ENCODE assay signal across 15 mouse cellular contexts in the genomic region with DNA sequence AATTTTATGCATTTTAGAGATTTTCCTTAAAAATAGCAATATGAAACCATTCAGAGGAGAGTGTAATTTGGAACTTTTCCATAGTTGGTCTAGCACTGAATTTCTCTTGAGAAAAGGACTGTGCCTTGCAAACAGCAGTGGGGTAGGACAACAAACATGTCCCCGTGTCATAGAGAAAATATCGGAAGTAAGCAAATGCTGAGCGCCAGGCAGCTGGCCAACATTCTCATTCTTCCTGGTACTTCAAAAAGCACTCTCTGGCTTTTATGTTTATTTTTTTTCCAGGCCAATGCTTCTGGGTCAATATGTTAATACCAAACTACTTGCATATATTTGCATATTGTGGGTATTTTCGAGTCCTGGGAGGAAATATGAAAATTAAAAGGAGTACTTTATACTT.
DNase-seq lines count a peak whose midpoint lies in the region; ATAC-seq and TF ChIP-seq lines count a peak whose summit lies in the region.
"Had no signal": no experiment of that assay in that cellular context is flagged by ENCODE, and none has a peak within 500 bp of the region (broad histone marks: within the 10 kb centered on the region; RNA-seq: fewer than 3 reads in every experiment).

No protein-coding gene starts in this region.

- H3K27ac ChIP-seq in liver, adult 2 months (replicated peaks; ENCODE audit: insufficient read depth, low read depth, low read length) = no peak overlapping the region
- no peak overlapping the region for H3K27ac ChIP-seq in liver, embryonic 11.5 days (ENCODE audit: low read depth, low read length)
- H3K27ac ChIP-seq: forebrain, embryonic 15.5 days; heart, embryonic 15.5 days; liver, embryonic 12.5 days had no signal

- no peaks in the 10 kb centered on the region for H3K4me1 ChIP-seq in liver, adult 2 months (ENCODE audit: control insufficient read depth, insufficient read depth, low read length)
- no peaks in the 10 kb centered on the region for H3K4me1 ChIP-seq in liver, embryonic 11.5 days (replicated peaks; ENCODE audit: control insufficient read depth, insufficient read depth, low read length)
- H3K4me1 ChIP-seq: forebrain, embryonic 15.5 days; heart, embryonic 15.5 days; liver, embryonic 12.5 days had no signal

- no peaks in the 10 kb centered on the region for H3K36me3 ChIP-seq in liver, adult 2 months (ENCODE audit: control insufficient read depth, insufficient read depth, low read length)
- H3K36me3 ChIP-seq in liver, embryonic 11.5 days (ENCODE audit: control insufficient read depth, insufficient read depth, low read length) = no peaks in the 10 kb centered on the region
- H3K36me3 ChIP-seq: forebrain, embryonic 15.5 days; heart, embryonic 15.5 days; liver, embryonic 12.5 days had no signal

- H3K4me3 ChIP-seq in liver, adult 2 months (ENCODE audit: insufficient read depth, low read depth, low read length) = no peak overlapping the region
- no peak overlapping the region for H3K4me3 ChIP-seq in liver, embryonic 11.5 days (ENCODE audit: low read depth, low read length)
- H3K4me3 ChIP-seq: forebrain, embryonic 15.5 days; heart, embryonic 15.5 days; liver, embryonic 12.5 days had no signal

- no peak for TF ChIP-seq CTCF in liver, adult 2 months (IDR thresholded peaks at IDR 0.05; ENCODE audit: low read depth, low read length)

- no peak overlapping the region for H3K9ac ChIP-seq in liver, adult 2 months (ENCODE audit: low read depth, low read length)
- H3K9ac ChIP-seq in liver, embryonic 11.5 days (ENCODE audit: low read depth, low read length) = no peak overlapping the region
- H3K9ac ChIP-seq: forebrain, embryonic 15.5 days; heart, embryonic 15.5 days; liver, embryonic 12.5 days had no signal

- TF ChIP-seq POLR2A in liver, adult 2 months (IDR thresholded peaks at IDR 0.05; ENCODE audit: extremely low read depth, insufficient read depth, low read length) = no peak

- no peaks in the 10 kb centered on the region for H3K9me3 ChIP-seq in liver, embryonic 11.5 days (ENCODE audit: control insufficient read depth, low read length)
- H3K9me3 ChIP-seq: forebrain, embryonic 15.5 days; heart, embryonic 15.5 days; liver, embryonic 12.5 days had no signal

- ATAC-seq in liver, embryonic 11.5 days (replicated peaks; ENCODE audit: low FRiP score) = no peak
- ATAC-seq: forebrain, embryonic 15.5 days; intestine, embryonic 16.5 days; liver, embryonic 12.5 days; midbrain, embryonic 16.5 days had no signal

- no peak overlapping the region for H3K4me2 ChIP-seq in liver, embryonic 11.5 days
- H3K4me2 ChIP-seq: forebrain, embryonic 15.5 days; heart, embryonic 15.5 days; liver, embryonic 12.5 days had no signal

- peak; percentile 14 to 33 for DNase-seq in cerebellum, adult 18-20 months
- DNase-seq in cerebellum, adult 8-10 months = no peak
- DNase-seq in liver, adult 2 months (ENCODE audit: extremely low read depth, low read depth, low spot score) = peak; percentile 10
- DNase-seq in liver, embryonic 11.5 days (ENCODE audit: low spot score) = no peak
- DNase-seq in layer of hippocampus, adult 8-10 months (ENCODE audit: low spot score in 2 of 2) = peak; percentile 36 to 54
- peak; percentile 59 to 62 for DNase-seq in right cerebral cortex, postnatal 10 days (ENCODE audit: low spot score in 2 of 2)
- DNase-seq in thymus, postnatal 36 days = no peak
- DNase-seq in adrenal gland, postnatal 25 days = no peak
- DNase-seq: adrenal gland, postnatal 14 days; embryo, embryonic 11 days had no signal

- no peaks in the 10 kb centered on the region for H3K27me3 ChIP-seq in liver, adult 2 months (ENCODE audit: control insufficient read depth, insufficient read depth, low read length)
- no peaks in the 10 kb centered on the region for H3K27me3 ChIP-seq in liver, embryonic 11.5 days (replicated peaks; ENCODE audit: control insufficient read depth, insufficient read depth, low read length)
- H3K27me3 ChIP-seq: forebrain, embryonic 15.5 days; heart, embryonic 15.5 days; liver, embryonic 12.5 days had no signal

- 73% methylated on average over 4 of the region's 4 CpGs for WGBS in liver, adult 2 months
- 87% methylated on average over 4 of the region's 4 CpGs for WGBS in liver, embryonic 11.5 days

- H3K79me2 ChIP-seq in liver, adult 2 months (ENCODE audit: control insufficient read depth, insufficient read depth, low read length) = no peaks in the 10 kb centered on the region

Comparison
In these comparisons a context has a peak if more than half of its experiments do, and no peak if none do; other contexts are left out.
1. DNase-seq: peak in cerebellum, adult 18-20 months (2 of 2), liver, adult 2 months (single experiment), layer of hippocampus, adult 8-10 months (2 of 2) and right cerebral cortex, postnatal 10 days (2 of 2); none in cerebellum, adult 8-10 months (single experiment), liver, embryonic 11.5 days (single experiment), thymus, postnatal 36 days (0 of 2) and adrenal gland, postnatal 25 days (single experiment).